Mouse (Mus musculus): ENCODE measurements around the gene Abcc5. TPM values are rescaled to one million over a fixed set of nuclear protein-coding genes. Genes with fewer than 3 reads are reported as not detected.
A peak's percentile ranks its signal among the peaks of the same experiment; 100 is the strongest.
"Not testable (repeated sequence)": the region's sequence is repeated elsewhere in the genome, so short reads cannot be mapped to it uniquely, and the experiment has no call there.

Gene Abcc5
- total RNA-seq, 2 experiments from 2014 or later, result 209 to 242 TPM

GRCm38 (mm10) chr16:20371731-20372130 lies 54.5 kb downstream of the Abcc5 start:
- no peak for DNase-seq (ENCODE audit: low spot score in 2 of 2)
- intact Hi-C loops (cut with DNase I), result no loop called here

- DNase-seq (ENCODE audit: low spot score in 2 of 2), result no peak
- intact Hi-C loops (cut with DNase I), result no loop called here
Measured at GRCm38 (mm10) chr16:20368221-20368620, 58.0 kb downstream of the Abcc5 start.

- intact Hi-C loops (cut with DNase I), result no loop called here
Measured at GRCm38 (mm10) chr16:20362121-20362520, 64.1 kb downstream of the Abcc5 start.

GRCm38 (mm10) chr16:20361496-20361895 lies 64.7 kb downstream of the Abcc5 start:
- intact Hi-C loops (cut with DNase I); DNase-seq (ENCODE audit: low spot score in 2 of 2): not testable (repeated sequence)

More at GRCm38 (mm10) chr16:20362121-20362520, 64.1 kb downstream of the Abcc5 start:
- no peak for DNase-seq (ENCODE audit: low spot score in 2 of 2)

GRCm38 (mm10) chr16:20359643-20360295 lies 66.4 kb downstream of the Abcc5 start:
- intact Hi-C loops (cut with DNase I), result no loop called here
- no peak for DNase-seq (ENCODE audit: low spot score in 2 of 2)

GRCm38 (mm10) chr16:20357837-20358236 lies 68.4 kb downstream of the Abcc5 start:
- intact Hi-C loops (cut with DNase I), result no loop called here
- DNase-seq (ENCODE audit: low spot score in 2 of 2), result no peak

- no peak for DNase-seq (ENCODE audit: low spot score in 2 of 2)
- intact Hi-C loops (cut with DNase I), result no loop called here
Measured at GRCm38 (mm10) chr16:20354762-20355161, 71.4 kb downstream of the Abcc5 start.

GRCm38 (mm10) chr16:20354011-20354410 lies 72.2 kb downstream of the Abcc5 start:
- intact Hi-C loops (cut with DNase I), result no loop called here
- DNase-seq (ENCODE audit: low spot score in 2 of 2), result no peak

GRCm38 (mm10) chr16:20345464-20345863 lies 80.7 kb downstream of the Abcc5 start:
- DNase-seq (ENCODE audit: low spot score in 2 of 2), result peak in 1 of 2 experiments; percentile 35
- intact Hi-C loops (cut with DNase I), result no loop called here

GRCm38 (mm10) chr16:20338616-20339015 lies 87.6 kb downstream of the Abcc5 start:
- peak; percentile 67 to 95 for DNase-seq (ENCODE audit: low spot score in 2 of 2)
- intact Hi-C loops (cut with DNase I), result no loop called here

GRCm38 (mm10) chr16:20334918-20335317 lies 91.3 kb downstream of the Abcc5 start:
- intact Hi-C loops (cut with DNase I), result no loop called here
- no peak for DNase-seq (ENCODE audit: low spot score in 2 of 2)

GRCm38 (mm10) chr16:20328306-20328705 lies 97.9 kb downstream of the Abcc5 start:
- no peak for DNase-seq (ENCODE audit: low spot score in 2 of 2)
- intact Hi-C loops (cut with DNase I), result no loop called here

GRCm38 (mm10) chr16:20325286-20325685 lies 100.9 kb downstream of the Abcc5 start, which contains the start of gene Cyp2ab1:
Gene Cyp2ab1 (minus strand): TSS chr16:20325404.
- intact Hi-C loops (cut with DNase I), result no loop called here

GRCm38 (mm10) chr16:20323907-20324306 lies 102.3 kb downstream of the Abcc5 start:
- intact Hi-C loops (cut with DNase I), result no loop called here

More at GRCm38 (mm10) chr16:20325286-20325685, 100.9 kb downstream of the Abcc5 start, which contains the start of gene Cyp2ab1:
- no peak for DNase-seq (ENCODE audit: low spot score in 2 of 2)

GRCm38 (mm10) chr16:20322274-20322673 lies 103.9 kb downstream of the Abcc5 start:
- no peak for DNase-seq (ENCODE audit: low spot score in 2 of 2)
- intact Hi-C loops (cut with DNase I), result no loop called here

More at GRCm38 (mm10) chr16:20323907-20324306, 102.3 kb downstream of the Abcc5 start:
- DNase-seq (ENCODE audit: low spot score in 2 of 2), result no peak

GRCm38 (mm10) chr16:20316770-20317169 lies 109.4 kb downstream of the Abcc5 start:
- DNase-seq (ENCODE audit: low spot score in 2 of 2), result no peak
- intact Hi-C loops (cut with DNase I), result no loop called here

- intact Hi-C loops (cut with DNase I), result no loop called here
- DNase-seq (ENCODE audit: low spot score in 2 of 2), result no peak
Measured at GRCm38 (mm10) chr16:20315266-20315665, 110.9 kb downstream of the Abcc5 start.

- DNase-seq (ENCODE audit: low spot score in 2 of 2), result no peak
- intact Hi-C loops (cut with DNase I), result no loop called here
Measured at GRCm38 (mm10) chr16:20312272-20312671, 113.9 kb downstream of the Abcc5 start.

- DNase-seq (ENCODE audit: low spot score in 2 of 2), result peak; percentile 77 to 79
- intact Hi-C loops (cut with DNase I), result loop anchor here (1.0 to 10.0 kb wide), 4 partner anchors 62 to 577 kb away; no protein-coding TSS in a partner anchor
Measured at GRCm38 (mm10) chr16:20301770-20302649, 124.2 kb downstream of the Abcc5 start, which contains the start of gene Parl. Gene Parl (minus strand): TSS chr16:20302387.

- intact Hi-C loops (cut with DNase I), result loop anchor here (5.0 to 10.0 kb wide), 2 partner anchors 182 to 575 kb away; no protein-coding TSS in a partner anchor
Measured at GRCm38 (mm10) chr16:20300076-20300475, 126.1 kb downstream of the Abcc5 start.

More at GRCm38 (mm10) chr16:20300076-20300475, 126.1 kb downstream of the Abcc5 start:
- DNase-seq (ENCODE audit: low spot score in 2 of 2), result no peak
